Mouse (Mus musculus) liver, embryonic 13.5 days (tissue): ENCODE results near the gene Babam2. TPM values are rescaled to one million over a fixed set of nuclear protein-coding genes. Genes with fewer than 3 reads are reported as not detected.

Source experiments
- ATAC-seq: fragments of 200-750 bp; cut with Nextera tagmentation; 2 replicates; pipeline ENCODE4 v1.8.0; 2017; ENCODE audit warnings: low read depth, mild to moderate bottlenecking, moderate number of reproducible peaks, moderate library complexity
- DNase-seq: peaks from one replicate; pipeline ENCODE4 v3.0.0; 2022
- H3K27ac ChIP-seq: fragments of 300-500 bp; sonication (generic); 2 replicates; pipeline ENCODE4 v1.5.1; 2015; ENCODE audit warnings: moderate library complexity, mild to moderate bottlenecking, inconsistent platforms
- H3K27me3 ChIP-seq: fragments of 300-500 bp; sonication (generic); 2 replicates; pipeline ENCODE4 v1.6.1; 2015; ENCODE audit warnings: mild to moderate bottlenecking, inconsistent platforms
- H3K36me3 ChIP-seq: fragments of 300-500 bp; sonication (generic); 2 replicates; pipeline ENCODE4 v1.6.1; 2015; ENCODE audit warnings: mild to moderate bottlenecking, inconsistent platforms
- H3K4me1 ChIP-seq: fragments of 300-500 bp; sonication (generic); replicated peaks from 2 replicates; pipeline ENCODE4 v1.6.1; 2015; ENCODE audit warnings: inconsistent platforms
- H3K4me2 ChIP-seq: fragments of 300-500 bp; sonication (generic); 2 replicates; pipeline ENCODE4 v1.6.1; 2015; ENCODE audit warnings: inconsistent platforms, mild to moderate bottlenecking, moderate library complexity
- H3K4me3 ChIP-seq: fragments of 300-500 bp; sonication (generic); replicated peaks from 2 replicates; pipeline ENCODE4 v1.5.1; 2015; ENCODE audit warnings: mild to moderate bottlenecking, inconsistent platforms
- H3K9ac ChIP-seq: fragments of 300-500 bp; sonication (generic); 2 replicates; pipeline ENCODE4 v1.6.1; 2015; ENCODE audit warnings: mild to moderate bottlenecking, inconsistent platforms
- H3K9me3 ChIP-seq: fragments of 300-500 bp; sonication (generic); replicated peaks from 2 replicates; pipeline ENCODE4 v1.6.1; 2016; ENCODE audit warnings: inconsistent platforms
- WGBS: fragments of 180-500 bp; shearing (Covaris S2); methylation state at CpG from one replicate; pipeline ENCODE4 v1.1.7; 2015; ENCODE audit not compliant: insufficient replicate concordance; 5-methylcytosine and 5-hydroxymethylcytosine counted together
- polyA plus RNA-seq: library from polyadenylated mRNA; unstranded; fragments of >200 nt; fragmentation: Nextera tagmentation; extraction: Ambion mirVana; gene quantifications from 2 replicates; pipeline ENCODE4 v1.2.1, GENCODE M21; 2015

The Babam2 gene
- polyA plus RNA-seq, 1 experiment from 2014 or later, result 37.1 TPM

DNA sequence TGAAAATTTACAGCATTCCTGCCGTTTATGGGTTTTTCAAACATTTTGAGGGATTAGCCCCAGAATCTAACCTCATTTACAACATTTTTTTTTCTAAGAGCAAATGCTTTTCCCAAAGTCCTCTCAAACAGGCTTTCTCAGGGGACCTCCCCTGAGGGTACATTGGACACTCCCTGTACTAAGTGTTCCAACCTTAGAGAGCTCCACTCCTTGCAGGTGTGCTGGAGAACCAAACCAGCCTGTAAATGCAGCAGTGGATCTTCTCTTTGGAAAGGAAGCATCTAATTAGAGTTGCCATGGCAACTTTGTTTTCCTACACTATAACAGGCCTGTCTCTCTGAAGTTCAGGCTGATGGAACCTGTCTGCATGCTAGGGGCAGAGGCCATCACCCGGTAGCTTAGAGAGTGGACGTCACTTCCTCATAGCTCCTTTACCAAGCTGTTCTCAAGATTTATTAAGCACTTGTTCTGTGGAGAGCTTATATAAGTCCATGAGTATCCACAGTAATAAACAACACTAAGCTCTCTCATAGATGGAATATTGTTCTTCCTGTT is 277.2 kb downstream of the Babam2 start:
- no peaks in the 10 kb centered on the region for H3K9me3 ChIP-seq
- 59% methylated on average over 3 of the region's 3 CpGs for WGBS
- no peaks in the 10 kb centered on the region for H3K36me3 ChIP-seq
- DNase-seq (no peak), ATAC-seq (no peak)
- no peaks in the 10 kb centered on the region for H3K27me3 ChIP-seq
- H3K4me3 ChIP-seq, result no peak overlapping the region
- H3K4me2 ChIP-seq, result no peak overlapping the region
- H3K4me1 ChIP-seq, result no peaks in the 10 kb centered on the region
- H3K9ac ChIP-seq, result no peak overlapping the region
- H3K27ac ChIP-seq, result no peak overlapping the region

- no peak overlapping the region for H3K4me3 ChIP-seq
- H3K4me2 ChIP-seq, result no peak overlapping the region
- no peak for ATAC-seq
- no peaks in the 10 kb centered on the region for H3K4me1 ChIP-seq
- WGBS, result 65% methylated on average over 5 of the region's 5 CpGs
- no peaks in the 10 kb centered on the region for H3K27me3 ChIP-seq
- DNase-seq, result no peak
- H3K9ac ChIP-seq, result no peak overlapping the region
- H3K9me3 ChIP-seq, result no peaks in the 10 kb centered on the region
- no peak overlapping the region for H3K27ac ChIP-seq
- no peaks in the 10 kb centered on the region for H3K36me3 ChIP-seq
Observed at GRCm38 (mm10) chr5:31982061-31982460, 284.6 kb downstream of the Babam2 start.

DNA sequence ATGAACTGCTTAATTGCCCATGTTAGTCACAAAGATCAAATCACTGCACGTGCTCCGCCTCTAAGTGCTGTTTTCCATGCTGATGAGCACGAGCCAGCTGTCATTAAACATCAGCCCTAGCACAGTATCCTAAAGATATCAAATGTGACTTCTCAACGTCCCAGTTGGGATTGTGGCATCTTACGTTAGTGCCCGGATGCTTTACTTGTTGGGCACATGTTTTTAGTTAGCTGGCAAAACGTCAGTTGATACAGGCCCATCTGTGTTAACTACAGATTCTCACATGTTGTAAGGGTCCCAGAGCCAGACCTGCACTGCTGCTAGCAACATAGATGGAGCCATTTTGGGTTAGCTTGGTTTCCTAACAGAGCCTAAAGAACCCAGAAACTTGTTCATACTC is 285.7 kb downstream of the Babam2 start:
- no peak overlapping the region for H3K4me2 ChIP-seq
- H3K36me3 ChIP-seq, result no peaks in the 10 kb centered on the region
- no peak overlapping the region for H3K9ac ChIP-seq
- H3K9me3 ChIP-seq, result no peaks in the 10 kb centered on the region
- H3K4me3 ChIP-seq, result no peak overlapping the region
- DNase-seq (no peak), ATAC-seq (no peak)
- no peaks in the 10 kb centered on the region for H3K4me1 ChIP-seq
- no peaks in the 10 kb centered on the region for H3K27me3 ChIP-seq
- H3K27ac ChIP-seq, result no peak overlapping the region
- WGBS, result 80% methylated on average over 7 of the region's 7 CpGs

DNA sequence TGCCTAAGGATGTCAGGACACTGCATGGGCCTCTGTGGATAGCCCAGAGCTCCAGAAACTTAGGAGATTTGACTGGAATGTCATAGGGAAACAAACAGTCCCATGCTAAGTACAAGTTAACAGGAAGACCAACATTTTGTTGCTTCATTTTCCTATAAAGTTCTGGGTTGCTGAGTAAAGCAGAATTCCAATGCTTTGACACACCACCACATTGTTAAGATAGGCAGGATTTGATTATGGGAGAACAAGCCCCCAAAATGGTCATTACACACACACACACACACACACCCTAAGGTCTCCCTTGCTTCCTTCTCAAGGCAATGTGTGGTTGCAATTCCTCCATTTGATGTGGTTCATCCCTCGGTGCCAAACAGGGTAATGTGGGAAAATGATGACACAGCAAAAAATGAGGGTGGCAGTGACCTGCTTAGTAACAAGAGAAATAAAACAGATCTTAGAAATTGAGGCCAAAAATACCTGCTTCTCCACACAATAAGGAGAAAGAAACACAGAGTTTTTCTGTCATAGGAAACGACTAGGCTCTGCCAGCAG is 286.4 kb downstream of the Babam2 start:
- Histone ChIP-seq H3K4me3 (no peak overlapping the region), H3K36me3 (no peaks in the 10 kb centered on the region), H3K4me1 (no peaks in the 10 kb centered on the region), H3K27ac (no peak overlapping the region), H3K27me3 (no peaks in the 10 kb centered on the region), H3K9ac (no peak overlapping the region), H3K9me3 (no peaks in the 10 kb centered on the region), H3K4me2 (no peak overlapping the region)
- DNase-seq (no peak), ATAC-seq (no peak)
- 51% methylated on average over 2 of the region's 2 CpGs for WGBS

DNA sequence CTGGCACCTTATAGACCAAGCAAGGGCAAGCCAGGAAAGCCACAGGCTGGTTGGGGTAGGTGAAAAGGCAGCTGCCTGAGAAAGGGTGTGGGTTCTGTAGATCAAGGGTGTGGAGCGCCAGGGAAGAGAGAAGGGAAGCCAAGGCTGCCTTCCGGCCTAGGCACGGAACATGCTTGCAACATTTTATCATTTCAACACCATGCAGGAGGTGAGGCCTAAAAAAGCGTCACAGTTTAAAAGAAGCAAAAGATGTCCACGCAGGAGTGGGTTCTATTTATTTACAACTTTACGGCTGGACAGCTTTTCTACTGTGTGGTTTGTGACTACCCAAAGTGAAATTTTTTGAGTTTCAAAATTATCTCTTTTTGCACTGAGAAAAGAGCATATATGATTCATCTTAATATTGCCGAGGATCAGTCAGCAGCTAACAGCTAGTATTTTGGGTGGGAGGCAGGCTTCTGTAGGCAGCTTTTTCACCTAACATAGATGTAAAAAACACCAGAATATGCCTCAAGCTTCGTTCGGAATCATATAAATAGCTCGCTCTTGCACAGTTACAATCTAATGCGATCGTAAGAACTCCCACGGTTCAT is 287.0 kb downstream of the Babam2 start:
- Histone ChIP-seq H3K27ac (no peak overlapping the region), H3K4me2 (no peak overlapping the region), H3K36me3 (no peaks in the 10 kb centered on the region), H3K4me3 (no peak overlapping the region), H3K4me1 (no peaks in the 10 kb centered on the region), H3K9ac (no peak overlapping the region), H3K9me3 (no peaks in the 10 kb centered on the region), H3K27me3 (no peaks in the 10 kb centered on the region)
- 79% methylated on average over 13 of the region's 13 CpGs for WGBS
- ATAC-seq, result no peak
- DNase-seq, result no peak

- no peak overlapping the region for H3K27ac ChIP-seq
- H3K4me1 ChIP-seq, result no peaks in the 10 kb centered on the region
- 65% methylated on average over 2 of the region's 2 CpGs for WGBS
- DNase-seq (no peak), ATAC-seq (no peak)
- no peaks in the 10 kb centered on the region for H3K9me3 ChIP-seq
- H3K9ac ChIP-seq, result no peak overlapping the region
- H3K27me3 ChIP-seq, result no peaks in the 10 kb centered on the region
- H3K4me2 ChIP-seq, result no peak overlapping the region
- H3K36me3 ChIP-seq, result no peaks in the 10 kb centered on the region
- no peak overlapping the region for H3K4me3 ChIP-seq
Observed at GRCm38 (mm10) chr5:31985021-31985420, 287.5 kb downstream of the Babam2 start.

- Histone ChIP-seq H3K9me3 (no peaks in the 10 kb centered on the region), H3K27me3 (no peaks in the 10 kb centered on the region), H3K4me3 (no peak overlapping the region), H3K9ac (no peak overlapping the region), H3K27ac (no peak overlapping the region), H3K4me2 (no peak overlapping the region), H3K4me1 (no peaks in the 10 kb centered on the region), H3K36me3 (no peaks in the 10 kb centered on the region)
- DNase-seq (no peak), ATAC-seq (no peak)
- WGBS, result 75% methylated on average over 11 of the region's 11 CpGs
Observed at GRCm38 (mm10) chr5:31987541-31988307, 290.2 kb downstream of the Babam2 start.

DNA sequence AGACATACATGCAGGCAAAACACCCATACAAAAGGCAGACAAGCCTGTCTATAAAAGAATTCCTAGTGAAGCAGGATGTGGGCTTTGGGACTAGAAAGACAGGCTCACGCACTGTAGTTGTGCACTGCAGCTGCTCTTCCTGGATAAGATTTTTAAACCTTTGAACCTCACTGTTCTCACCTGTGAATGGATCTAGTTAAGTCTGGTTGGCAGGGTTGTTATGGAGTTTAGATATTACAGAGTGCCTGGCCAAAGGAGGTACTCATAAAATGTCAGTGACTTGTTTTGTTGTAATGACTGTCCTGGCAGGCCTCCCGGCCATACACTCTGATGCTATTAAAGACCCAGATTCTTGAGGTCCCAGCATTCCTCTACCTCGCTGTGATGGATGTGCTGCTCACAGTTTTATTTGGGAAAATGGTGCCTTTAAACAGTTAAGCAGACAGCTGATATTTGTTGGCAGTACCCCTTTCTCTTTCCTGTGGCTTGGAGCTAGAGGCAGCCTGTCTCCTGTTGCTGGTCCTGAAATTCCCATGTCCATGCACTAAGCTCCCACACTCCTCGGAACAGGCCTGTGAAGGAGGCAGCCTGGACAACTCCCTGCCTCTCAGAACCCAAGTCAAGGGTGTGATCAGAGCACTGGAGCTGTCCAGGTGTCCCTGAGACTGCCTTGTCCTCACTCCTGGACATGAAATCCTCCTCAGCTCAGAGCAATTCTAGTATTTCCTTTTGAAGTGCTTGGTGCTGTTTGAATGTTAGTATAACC is 299.9 kb downstream of the Babam2 start:
- no peak for ATAC-seq
- H3K4me1 ChIP-seq, result no peaks in the 10 kb centered on the region
- WGBS, result 61% methylated on average over 4 of the region's 4 CpGs
- no peak overlapping the region for H3K4me2 ChIP-seq
- no peak overlapping the region for H3K4me3 ChIP-seq
- no peak overlapping the region for H3K9ac ChIP-seq
- no peak overlapping the region for H3K27ac ChIP-seq
- DNase-seq, result no peak
- no peaks in the 10 kb centered on the region for H3K36me3 ChIP-seq
- no peaks in the 10 kb centered on the region for H3K9me3 ChIP-seq
- no peaks in the 10 kb centered on the region for H3K27me3 ChIP-seq

DNA sequence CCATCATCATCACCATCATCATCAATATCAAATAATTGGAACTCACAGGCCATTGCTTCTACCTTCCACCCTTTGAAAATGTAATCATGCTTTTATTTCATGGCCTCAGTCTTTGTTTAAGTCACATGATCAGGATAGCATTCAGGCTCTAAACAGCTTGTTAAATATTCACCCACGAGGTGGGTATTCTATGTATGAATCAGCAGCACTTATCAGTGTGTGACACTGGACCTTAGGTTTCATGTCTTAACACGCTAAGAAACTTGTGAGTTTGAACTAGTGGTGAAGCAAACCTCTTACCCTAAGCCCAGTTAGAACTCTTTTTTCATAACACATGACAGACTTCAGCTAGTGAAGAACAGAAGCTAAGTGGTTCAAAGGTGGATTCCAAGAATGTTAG is 301.3 kb downstream of the Babam2 start:
- no peak for ATAC-seq
- Histone ChIP-seq H3K27me3 (no peaks in the 10 kb centered on the region), H3K4me3 (no peak overlapping the region), H3K36me3 (no peaks in the 10 kb centered on the region), H3K4me2 (no peak overlapping the region), H3K9ac (no peak overlapping the region), H3K9me3 (no peaks in the 10 kb centered on the region), H3K27ac (no peak overlapping the region), H3K4me1 (no peaks in the 10 kb centered on the region)
- DNase-seq, result no peak
- 36% methylated on average over 2 of the region's 2 CpGs for WGBS

DNA sequence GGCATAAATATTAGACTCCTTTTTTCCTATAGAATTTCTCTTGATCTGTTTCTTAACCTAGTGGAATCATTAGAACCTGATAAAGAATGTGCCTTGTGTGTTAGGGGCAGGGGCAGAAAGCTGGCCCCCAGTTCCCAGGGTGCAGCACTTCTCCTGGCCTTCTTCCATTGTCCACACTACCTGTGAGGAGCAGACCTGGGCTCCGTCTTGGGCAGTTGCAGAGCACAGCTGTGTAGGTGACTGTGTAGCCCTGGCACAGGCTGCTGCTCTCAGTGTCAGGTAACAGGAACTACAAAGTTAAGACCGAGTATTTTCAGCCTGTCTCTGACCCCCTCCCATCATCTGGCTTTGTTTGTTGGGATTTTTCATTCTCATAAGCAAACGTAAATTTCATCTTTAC is 302.6 kb downstream of the Babam2 start:
- H3K4me2 ChIP-seq, result no peak overlapping the region
- 63% methylated on average over 3 of the region's 3 CpGs for WGBS

GRCm38 (mm10) chr5:32001266-32001665 is 303.8 kb downstream of the Babam2 start:
- no peaks in the 10 kb centered on the region for H3K4me1 ChIP-seq
- H3K9ac ChIP-seq, result no peak overlapping the region
- DNase-seq (no peak), ATAC-seq (no peak)
- no peak overlapping the region for H3K4me3 ChIP-seq
- H3K4me2 ChIP-seq, result no peak overlapping the region
- no peaks in the 10 kb centered on the region for H3K36me3 ChIP-seq
- no peaks in the 10 kb centered on the region for H3K27me3 ChIP-seq
- no peaks in the 10 kb centered on the region for H3K9me3 ChIP-seq
- no peak overlapping the region for H3K27ac ChIP-seq
- 72% methylated on average over 9 of the region's 9 CpGs for WGBS

More for the DNA sequence above, 302.6 kb downstream of the Babam2 start:
- DNase-seq, result no peak
- no peaks in the 10 kb centered on the region for H3K27me3 ChIP-seq
- H3K9me3 ChIP-seq, result no peaks in the 10 kb centered on the region
- H3K4me3 ChIP-seq, result no peak overlapping the region
- no peaks in the 10 kb centered on the region for H3K36me3 ChIP-seq
- H3K27ac ChIP-seq, result no peak overlapping the region
- ATAC-seq, result no peak
- no peak overlapping the region for H3K9ac ChIP-seq
- no peaks in the 10 kb centered on the region for H3K4me1 ChIP-seq
